ENCODE assay signal across 26 mouse cellular contexts in genomic region chr11:101588868-101589267, GRCm38 (mm10). TPM values are rescaled to one million over a fixed set of nuclear protein-coding genes. Genes with fewer than 3 reads are reported as not detected.
A peak's percentile ranks its signal among the peaks of the same experiment; 100 is the strongest.
DNase-seq lines count a peak whose midpoint lies in the region; ATAC-seq and TF ChIP-seq lines count a peak whose summit lies in the region.
"Had no signal": no experiment of that assay in that cellular context is flagged by ENCODE, and none has a peak within 500 bp of the region (broad histone marks: within the 10 kb centered on the region; RNA-seq: fewer than 3 reads in every experiment).

No protein-coding gene starts in this region.

- H3K36me3 ChIP-seq in kidney, embryonic 16.5 days (ENCODE audit: insufficient read depth, low read length), result no peaks in the 10 kb centered on the region
- H3K36me3 ChIP-seq in CH12.LX (replicated peaks in 1 of 2; ENCODE audit: control insufficient read depth in 1 of 2, insufficient read depth in 1 of 2, low read length in 1 of 2) (peaks cover 32 to 53% of the 10 kb centered on the region in 2 experiments), MEL (ENCODE audit: control insufficient read depth in 1 of 2, insufficient read depth in 2 of 2, low read length in 2 of 2) (no peaks in the 10 kb centered on the region; a peak in 1 of 4 replicates)
- peaks cover 6% of the 10 kb centered on the region; the same call in 1 of the 2 replicates for H3K36me3 ChIP-seq in liver, embryonic 13.5 days

- ATAC-seq in kidney, embryonic 16.5 days (ENCODE audit: low FRiP score, low TSS enrichment), result no peak
- 0 out of 2 replicates have a peak, but pooled peaks have one; percentile 20 for ATAC-seq in liver, embryonic 13.5 days (ENCODE audit: low read depth)
- ATAC-seq: forebrain, embryonic 14.5 days; hindbrain, postnatal 0 days had no signal

- dilution Hi-C loops in CH12.LX (cut with MboI; ENCODE audit: extremely low pct_ligation_motif_present, extremely low pct_unique_long_range_greater_than_20kb, low sequenced_read_pairs), result no loop called here

- in situ Hi-C loops in CH12.LX (cut with MboI; ENCODE audit: low pct_ligation_motif_present, low pct_unique_long_range_greater_than_20kb, low sequenced_read_pairs), result no loop called here

- TF ChIP-seq CTCF in CH12.LX (conservative IDR thresholded peaks at IDR 0.05 in 1 of 2, IDR thresholded peaks at IDR 0.05 in 1 of 2; ENCODE audit: low read depth in 2 of 2, low read length in 2 of 2), result no peak
- TF ChIP-seq CTCF in MEL (IDR thresholded peaks at IDR 0.05 in 2 of 3, conservative IDR thresholded peaks at IDR 0.05 in 1 of 3; ENCODE audit: control insufficient read depth in 1 of 3, insufficient read depth in 1 of 3, low read depth in 2 of 3, low read length in 3 of 3, poor library complexity in 1 of 3, severe bottlenecking in 1 of 3), result no peak

- TF ChIP-seq RAD21 in CH12.LX (IDR thresholded peaks at IDR 0.05; ENCODE audit: low read depth, low read length), result no peak
- TF ChIP-seq RAD21 in MEL (IDR thresholded peaks at IDR 0.05; ENCODE audit: low read depth, low read length), result no peak

- H3K9ac ChIP-seq in kidney, embryonic 16.5 days (replicated peaks; ENCODE audit: low read length), result no peak overlapping the region
- H3K9ac ChIP-seq in CH12.LX (ENCODE audit: insufficient read depth, low read depth), result peak overlapping the region; percentile 40
- H3K9ac ChIP-seq in MEL (ENCODE audit: control insufficient read depth, low read depth, low read length, poor library complexity, severe bottlenecking), result peak overlapping the region; percentile 55; the same call in 1 of the 2 replicates
- 0 out of 2 replicates have a peak overlapping the region, but pooled peaks have one; percentile 5 for H3K9ac ChIP-seq in liver, embryonic 13.5 days
- H3K9ac ChIP-seq: liver, embryonic 14.5 days had no signal

- H3K27me3 ChIP-seq in kidney, embryonic 16.5 days (ENCODE audit: insufficient read depth, low read length), result no peaks in the 10 kb centered on the region
- H3K27me3 ChIP-seq in CH12.LX (replicated peaks) (no peaks in the 10 kb centered on the region), MEL (ENCODE audit: control insufficient read depth in 1 of 2, insufficient read depth in 2 of 2, low read length in 2 of 2) (no peaks in the 10 kb centered on the region)
- 0 out of 2 replicates have a peak, but pooled peaks cover 5% of the 10 kb centered on the region for H3K27me3 ChIP-seq in liver, embryonic 13.5 days

- no peaks in the 10 kb centered on the region for H3K4me1 ChIP-seq in kidney, embryonic 16.5 days (ENCODE audit: insufficient read depth, low read length)
- H3K4me1 ChIP-seq in CH12.LX (ENCODE audit: control insufficient read depth in 1 of 2, insufficient read depth in 2 of 2) (peaks cover 6 to 16% of the 10 kb centered on the region in 2 experiments), MEL (ENCODE audit: control insufficient read depth in 1 of 2, insufficient read depth in 2 of 2, low read length in 2 of 2) (peaks cover 0 to 5% of the 10 kb centered on the region in 2 experiments; a peak in 1 of 4 replicates)
- peaks cover 13% of the 10 kb centered on the region for H3K4me1 ChIP-seq in liver, embryonic 13.5 days (replicated peaks)
- H3K4me1 ChIP-seq: hindbrain, embryonic 10.5 days had no signal

- 88% methylated on average over 7 of the region's 7 CpGs for WGBS in kidney, embryonic 16.5 days
- 76% methylated on average over 7 of the region's 7 CpGs for WGBS in liver, embryonic 13.5 days (ENCODE audit: insufficient replicate concordance)

- TF ChIP-seq EP300 in CH12.LX (IDR thresholded peaks at IDR 0.05; ENCODE audit: low read length), result no peak
- no peak for TF ChIP-seq EP300 in MEL (IDR thresholded peaks at IDR 0.05; ENCODE audit: low read depth in 1 of 2, low read length in 2 of 2)

- TF ChIP-seq POLR2A in CH12.LX (IDR thresholded peaks at IDR 0.05; ENCODE audit: low read depth, low read length) (no peak), MEL (IDR thresholded peaks at IDR 0.05; ENCODE audit: control insufficient read depth in 1 of 2, insufficient read depth in 1 of 2, low read depth in 1 of 2, low read length in 2 of 2, poor library complexity in 1 of 2) (no peak)

- H3K4me3 ChIP-seq in kidney, embryonic 16.5 days (ENCODE audit: low read length), result no peak overlapping the region
- H3K4me3 ChIP-seq in CH12.LX (replicated peaks in 1 of 3; ENCODE audit: low read depth in 2 of 3, low read length in 2 of 3, poor library complexity in 1 of 3), result no peak overlapping the region
- H3K4me3 ChIP-seq in MEL (ENCODE audit: control insufficient read depth in 1 of 2, insufficient read depth in 1 of 2, low read depth in 2 of 2, low read length in 2 of 2), result no peak overlapping the region; a peak in 1 of 4 replicates
- H3K4me3 ChIP-seq in liver, embryonic 13.5 days (replicated peaks), result no peak overlapping the region
- H3K4me3 ChIP-seq: gastrocnemius, adult 2 months; hindbrain, embryonic 10.5 days; layer of hippocampus, adult 2 months; limb, embryonic 10.5 days had no signal

- peak; percentile 51 for DNase-seq in kidney, adult 9 months
- DNase-seq in CH12.LX (ENCODE audit: extremely low read depth) (no peak), MEL (ENCODE audit: low read depth, low spot score) (peak; percentile 35)
- DNase-seq in liver, embryonic 13.5 days, result no peak
- DNase-seq in urinary bladder, adult 18-20 months (ENCODE audit: low spot score in 2 of 2), result no peak
- no peak for DNase-seq in right cerebral cortex, postnatal 10 days (ENCODE audit: low spot score in 2 of 2)

- H3K4me2 ChIP-seq in kidney, embryonic 16.5 days (replicated peaks; ENCODE audit: low read depth, low read length), result no peak overlapping the region
- no peak overlapping the region for H3K4me2 ChIP-seq in CH12.LX (ENCODE audit: insufficient read depth, low read depth, poor library complexity, severe bottlenecking)
- H3K4me2 ChIP-seq in liver, embryonic 13.5 days, result no peak overlapping the region
- H3K4me2 ChIP-seq: heart, embryonic 11.5 days; midbrain, embryonic 11.5 days had no signal

- no peaks in the 10 kb centered on the region for H3K9me3 ChIP-seq in kidney, embryonic 16.5 days (ENCODE audit: low read length)
- no peaks in the 10 kb centered on the region for H3K9me3 ChIP-seq in CH12.LX (replicated peaks; ENCODE audit: low read length)
- no peaks in the 10 kb centered on the region for H3K9me3 ChIP-seq in MEL (replicated peaks; ENCODE audit: insufficient read depth, low read length)
- H3K9me3 ChIP-seq in liver, embryonic 13.5 days (replicated peaks), result no peaks in the 10 kb centered on the region
- H3K9me3 ChIP-seq: hindbrain, embryonic 10.5 days; limb, embryonic 10.5 days had no signal

- H3K79me2 ChIP-seq in CH12.LX (replicated peaks; ENCODE audit: control insufficient read depth, extremely low read depth, insufficient read depth, poor library complexity, severe bottlenecking) (no peaks in the 10 kb centered on the region), MEL (ENCODE audit: control insufficient read depth, insufficient read depth, low read length, poor library complexity) (no peaks in the 10 kb centered on the region)

- no peak overlapping the region for H3K27ac ChIP-seq in kidney, embryonic 16.5 days (ENCODE audit: low read length)
- H3K27ac ChIP-seq in CH12.LX (ENCODE audit: insufficient read depth, low read depth), result peak overlapping the region; percentile 38; the same call in 1 of the 2 replicates
- no peak overlapping the region for H3K27ac ChIP-seq in MEL (ENCODE audit: control insufficient read depth, low read depth, low read length)
- no peak overlapping the region for H3K27ac ChIP-seq in liver, embryonic 13.5 days
- H3K27ac ChIP-seq: hindbrain, embryonic 10.5 days; hindbrain, postnatal 0 days; layer of hippocampus, adult 2 months; limb, embryonic 10.5 days; liver, embryonic 14.5 days had no signal

RNA-seq across cellular contexts. Expression of gene Tmem106a, which starts 6.8 kb away (rescaled TPM):
- 7.0 and 8.2 TPM in 2 replicates for polyA plus RNA-seq in kidney, embryonic 16.5 days (2015; fragmentation: Nextera tagmentation; extraction: Ambion mirVana)
- total RNA-seq in CH12.LX (2012; rRNA removed), result 1.4 and 2.2 TPM in 2 replicates
- 2.6 and 2.8 TPM in 2 replicates for total RNA-seq in CH12.LX (2014; rRNA removed)
- 6.8 and 9.1 TPM in 2 replicates for polyA plus RNA-seq in CH12.LX (2012; ENCODE audit: insufficient read length, low read depth)
- total RNA-seq in MEL (2012; rRNA removed), result 0.23 and 0.36 TPM in 2 replicates
- under 1 TPM in 1 of 2 experiments, not detected in 1; 0.81 TPM for polyA plus RNA-seq in MEL (2012; ENCODE audit: insufficient read depth in 1 of 2, insufficient read length in 2 of 2, low read depth in 1 of 2, low replicate concordance in 2 of 2, missing spikeins in 1 of 2)
- polyA plus RNA-seq in liver, embryonic 13.5 days (2015; fragmentation: Nextera tagmentation; extraction: Ambion mirVana), result 5.5 and 5.7 TPM in 2 replicates

RNA-seq across cellular contexts. Expression of gene Gm11634, which starts 10.2 kb away (rescaled TPM):
- not detected in 2 replicates for polyA plus RNA-seq in kidney, embryonic 16.5 days (2015; fragmentation: Nextera tagmentation; extraction: Ambion mirVana)
- not detected in 2 replicates for total RNA-seq in CH12.LX (2012; rRNA removed)
- not detected in 2 replicates for total RNA-seq in CH12.LX (2014; rRNA removed)
- polyA plus RNA-seq in CH12.LX (2012; ENCODE audit: insufficient read length, low read depth), result not detected in 2 replicates
- total RNA-seq in MEL (2012; rRNA removed), result not detected in 2 replicates
- polyA plus RNA-seq in MEL (2012; ENCODE audit: insufficient read depth in 1 of 2, insufficient read length in 2 of 2, low read depth in 1 of 2, low replicate concordance in 2 of 2, missing spikeins in 1 of 2), result not detected
- not detected in 2 replicates for polyA plus RNA-seq in liver, embryonic 13.5 days (2015; fragmentation: Nextera tagmentation; extraction: Ambion mirVana)
- total RNA-seq: adrenal gland, postnatal 14 days; gastrocnemius, adult 2 months; granulocyte monocyte progenitor cell, adult 5-6 weeks; heart, postnatal 10 days; hindbrain, postnatal 0 days; layer of hippocampus, adult 2 months; layer of hippocampus, postnatal 25 days; midbrain, postnatal 0 days had no signal
- polyA plus RNA-seq: brain, embryonic 14.5 days; embryonic facial prominence, embryonic 14.5 days; forebrain, embryonic 14.5 days; frontal cortex, adult 2 months; heart, embryonic 11.5 days; hindbrain, embryonic 10.5 days; hindbrain, postnatal 0 days; limb, embryonic 10.5 days; liver, embryonic 14.5 days; lung, embryonic 16.5 days; midbrain, embryonic 11.5 days; midbrain, postnatal 0 days; neural tube, embryonic 14.5 days had no signal

RNA-seq across cellular contexts. Expression of gene Nbr1, which starts 36.9 kb away (rescaled TPM):
- polyA plus RNA-seq in kidney, embryonic 16.5 days (2015; fragmentation: Nextera tagmentation; extraction: Ambion mirVana), result 84.7 and 90.0 TPM in 2 replicates
- total RNA-seq in CH12.LX (2012; rRNA removed) (39.4 and 52.2 TPM in 2 replicates), CH12.LX (2014; rRNA removed) (44.7 and 48.3 TPM in 2 replicates), MEL (2012; rRNA removed) (38.6 and 39.4 TPM in 2 replicates)
- polyA plus RNA-seq in CH12.LX (2012; ENCODE audit: insufficient read length, low read depth) (39.3 and 44.8 TPM in 2 replicates), MEL (2012; ENCODE audit: insufficient read depth in 1 of 2, insufficient read length in 2 of 2, low read depth in 1 of 2, low replicate concordance in 2 of 2, missing spikeins in 1 of 2) (10 to 100 TPM in 1 of 2 experiments, not detected in 1; 52.3 TPM)
- polyA plus RNA-seq in liver, embryonic 13.5 days (2015; fragmentation: Nextera tagmentation; extraction: Ambion mirVana), result 32.3 and 43.3 TPM in 2 replicates

RNA-seq across cellular contexts. Expression of gene Brca1, which starts 37.1 kb away (rescaled TPM):
- 12.5 and 14.9 TPM in 2 replicates for polyA plus RNA-seq in kidney, embryonic 16.5 days (2015; fragmentation: Nextera tagmentation; extraction: Ambion mirVana)
- total RNA-seq in CH12.LX (2012; rRNA removed) (33.0 and 37.4 TPM in 2 replicates), CH12.LX (2014; rRNA removed) (37.5 and 41.4 TPM in 2 replicates), MEL (2012; rRNA removed) (35.3 and 37.1 TPM in 2 replicates)
- polyA plus RNA-seq in CH12.LX (2012; ENCODE audit: insufficient read length, low read depth) (31.1 and 31.3 TPM in 2 replicates), MEL (2012; ENCODE audit: insufficient read depth in 1 of 2, insufficient read length in 2 of 2, low read depth in 1 of 2, low replicate concordance in 2 of 2, missing spikeins in 1 of 2) (1,000 to 10,000 TPM in 1 of 2 experiments, 10 to 100 TPM in 1; 25.7 to 1,155 TPM)
- 11.9 and 15.9 TPM in 2 replicates for polyA plus RNA-seq in liver, embryonic 13.5 days (2015; fragmentation: Nextera tagmentation; extraction: Ambion mirVana)

RNA-seq across cellular contexts. Expression of gene Rdm1, which starts 38.1 kb away (rescaled TPM):
- 41.7 and 43.1 TPM in 2 replicates for polyA plus RNA-seq in kidney, embryonic 16.5 days (2015; fragmentation: Nextera tagmentation; extraction: Ambion mirVana)
- total RNA-seq in CH12.LX (2012; rRNA removed), result 22.2 and 28.5 TPM in 2 replicates
- 18.5 and 19.2 TPM in 2 replicates for total RNA-seq in CH12.LX (2014; rRNA removed)
- 9.6 and 12.3 TPM in 2 replicates for polyA plus RNA-seq in CH12.LX (2012; ENCODE audit: insufficient read length, low read depth)
- total RNA-seq in MEL (2012; rRNA removed), result 6.5 and 6.7 TPM in 2 replicates
- 1 to 10 TPM in 1 of 2 experiments, not detected in 1; 6.8 TPM for polyA plus RNA-seq in MEL (2012; ENCODE audit: insufficient read depth in 1 of 2, insufficient read length in 2 of 2, low read depth in 1 of 2, low replicate concordance in 2 of 2, missing spikeins in 1 of 2)
- polyA plus RNA-seq in liver, embryonic 13.5 days (2015; fragmentation: Nextera tagmentation; extraction: Ambion mirVana), result 8.3 and 8.6 TPM in 2 replicates

Comparison
In these comparisons a context has a peak if more than half of its experiments do, and no peak if none do; other contexts are left out.
1. DNase-seq: peak in kidney, adult 9 months (single experiment) and MEL (single experiment); none in CH12.LX (single experiment), liver, embryonic 13.5 days (single experiment), urinary bladder, adult 18-20 months (0 of 2) and right cerebral cortex, postnatal 10 days (0 of 2).